Mouse (Mus musculus) liver, embryonic 14.5 days (tissue): Measurements from ENCODE around the gene Rapgef4. TPM values are rescaled to one million over a fixed set of nuclear protein-coding genes. Genes with fewer than 3 reads are reported as not detected.

Experiments used
- ATAC-seq: fragments of 200-750 bp; cut with Nextera tagmentation; 2 replicates; pipeline ENCODE4 v1.8.0; 2017; ENCODE audit warnings: moderate number of reproducible peaks, mild to moderate bottlenecking, moderate library complexity; ENCODE audit not compliant: insufficient read depth
- DNase-seq, 3 experiments: peaks; one replicate each; pipeline ENCODE4 v3.0.0-alpha.2; 2012 to 2013; ENCODE audit warnings: low read depth in 3 of 3, low spot score in 3 of 3
- H3K27ac ChIP-seq: fragments of 300-500 bp; sonication (generic); 2 replicates; pipeline ENCODE4 v1.5.1; 2014; ENCODE audit warnings: moderate library complexity, mild to moderate bottlenecking, control low read depth, inconsistent platforms
- H3K27me3 ChIP-seq: fragments of 300-500 bp; sonication (generic); 2 replicates; pipeline ENCODE4 v1.6.1; 2014; ENCODE audit warnings: mild to moderate bottlenecking, low read length, moderate library complexity; ENCODE audit not compliant: control insufficient read depth, insufficient read depth
- H3K36me3 ChIP-seq: fragments of 300-500 bp; sonication (generic); replicated peaks from 2 replicates; pipeline ENCODE4 v1.6.1; 2014; ENCODE audit warnings: low read depth; ENCODE audit not compliant: control insufficient read depth, insufficient read depth
- H3K4me1 ChIP-seq, 2 experiments: fragments of 200-500 bp in 1 of 2; fragments of 300-500 bp in 1 of 2; sonication (generic) in 1 of 2; replicated peaks; 2 replicates each; pipeline ENCODE4 v1.6.1; 2012 to 2014; ENCODE audit warnings: antibody characterized with exemption in 1 of 2, inconsistent platforms in 1 of 2, low read length in 1 of 2; ENCODE audit not compliant: control insufficient read depth in 2 of 2, insufficient read depth in 2 of 2
- H3K4me2 ChIP-seq: fragments of 300-500 bp; sonication (generic); 2 replicates; pipeline ENCODE4 v1.6.1; 2014; ENCODE audit warnings: low read depth, mild to moderate bottlenecking, control low read depth, moderate library complexity
- H3K4me3 ChIP-seq, 2 experiments: fragments of 200-500 bp in 1 of 2; fragments of 300-500 bp in 1 of 2; sonication (generic) in 1 of 2; 2 replicates each; pipeline ENCODE4 v1.5.1; 2012 to 2014; ENCODE audit warnings: low read depth in 2 of 2, low read length in 2 of 2, mild to moderate bottlenecking in 2 of 2, control low read depth in 1 of 2, inconsistent platforms in 1 of 2, moderate library complexity in 1 of 2; ENCODE audit not compliant: insufficient read depth in 1 of 2
- H3K9ac ChIP-seq: fragments of 300-500 bp; sonication (generic); replicated peaks from 2 replicates; pipeline ENCODE4 v1.6.1; 2014; ENCODE audit warnings: mild to moderate bottlenecking, control low read depth, moderate library complexity
- H3K9me3 ChIP-seq: fragments of 300-500 bp; sonication (generic); 2 replicates; pipeline ENCODE4 v1.6.1; 2016; ENCODE audit warnings: low read length, mixed read lengths; ENCODE audit not compliant: control insufficient read depth
- CTCF ChIP-seq: IDR thresholded peaks from 2 replicates; pipeline ENCODE4 v1.5.1; 2016; ENCODE audit warnings: antibody characterized with exemption, low read depth, control low read depth
- EP300 ChIP-seq: IDR thresholded peaks from 2 replicates; pipeline ENCODE4 v1.6.1; 2016; ENCODE audit warnings: antibody characterized with exemption, low read depth
- WGBS: fragments of 180-500 bp; shearing (Covaris S2); extraction: QIAGEN DNeasy Blood & Tissue Kit; methylation state at CpG from one replicate; pipeline ENCODE4 v1.1.7; 2014; ENCODE audit not compliant: insufficient replicate concordance; 5-methylcytosine and 5-hydroxymethylcytosine counted together
- polyA plus RNA-seq, 2 experiments: library from polyadenylated mRNA; depleted of rRNA in 1 of 2; stranded (reverse) in 1 of 2; unstranded in 1 of 2; fragments of >200 nt; fragmentation: Nextera tagmentation in 1 of 2; extraction: Ambion mirVana in 1 of 2; gene quantifications; 2 replicates each; pipeline versions ENCODE4 v1.2.1 to v1.2.3; 2012 to 2014

The Rapgef4 gene
- polyA plus RNA-seq, 2 experiments = 2.2 to 4.2 TPM

DNA sequence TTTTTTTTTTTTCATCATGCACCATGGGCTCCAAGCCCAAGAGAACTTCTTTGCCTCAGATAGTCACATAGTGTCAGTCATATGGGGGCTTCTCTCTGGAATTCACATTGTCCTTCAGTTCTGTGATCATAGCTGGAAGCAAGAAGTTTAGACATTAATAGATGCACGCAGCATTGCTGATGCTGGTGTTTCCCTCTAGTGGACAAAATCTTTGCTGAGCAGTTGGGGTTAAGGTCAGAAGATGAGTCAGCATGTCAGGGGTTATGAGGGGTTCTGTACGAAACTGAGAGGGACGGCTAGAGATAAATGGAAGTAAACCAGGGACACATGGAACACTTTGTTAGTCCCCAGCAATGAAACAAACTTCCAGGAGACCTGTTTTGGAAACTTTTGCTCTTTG lies 216.0 kb downstream of the Rapgef4 start:
- no peaks in the 10 kb centered on the region for H3K36me3 ChIP-seq
- DNase-seq (peak in 1 of 3 experiments; percentile 22), ATAC-seq (no peak)
- H3K27me3 ChIP-seq = no peaks in the 10 kb centered on the region
- H3K4me2 ChIP-seq = no peak overlapping the region
- H3K9me3 ChIP-seq = no peaks in the 10 kb centered on the region
- H3K9ac ChIP-seq = no peak overlapping the region
- no peak overlapping the region for H3K4me3 ChIP-seq
- H3K27ac ChIP-seq = no peak overlapping the region
- WGBS = 5% methylated on average over 3 of the region's 3 CpGs
- peak; percentile 55 for TF ChIP-seq CTCF
- TF ChIP-seq EP300 = no peak
- H3K4me1 ChIP-seq = peaks cover 2 to 10% of the 10 kb centered on the region in 2 experiments; a peak in 3 of 4 replicates

DNA sequence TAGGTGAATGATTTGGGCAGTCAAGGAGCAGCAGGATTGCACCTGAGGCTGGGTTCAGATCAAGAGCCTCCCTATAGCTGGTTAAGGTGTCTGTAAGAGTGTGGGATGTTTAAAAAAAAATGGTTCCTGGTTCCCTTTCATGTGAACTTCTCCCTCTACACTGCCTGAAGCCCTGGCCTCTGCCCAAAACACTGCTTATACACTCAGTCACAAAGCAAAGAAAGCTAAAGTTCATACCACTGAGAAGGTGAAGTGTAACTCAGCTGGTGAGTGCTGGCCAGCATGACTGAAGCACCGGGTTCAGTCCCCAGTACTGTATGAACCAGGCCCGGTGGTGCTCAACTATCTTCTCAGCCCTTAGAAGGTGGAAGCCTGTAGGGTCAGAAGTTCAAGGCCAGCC lies 218.4 kb downstream of the Rapgef4 start:
- DNase-seq (no peak), ATAC-seq (no peak)
- Histone ChIP-seq H3K36me3 (no peaks in the 10 kb centered on the region), H3K27me3 (no peaks in the 10 kb centered on the region), H3K27ac (no peak overlapping the region), H3K9me3 (no peaks in the 10 kb centered on the region), H3K4me1 (peaks cover 2 to 12% of the 10 kb centered on the region in 2 experiments; a peak in 3 of 4 replicates), H3K4me2 (no peak overlapping the region), H3K9ac (no peak overlapping the region), H3K4me3 (no peak overlapping the region)
- WGBS = 65% methylated on average over 2 of the region's 2 CpGs
- TF ChIP-seq EP300 (no peak), CTCF (no peak)

DNA sequence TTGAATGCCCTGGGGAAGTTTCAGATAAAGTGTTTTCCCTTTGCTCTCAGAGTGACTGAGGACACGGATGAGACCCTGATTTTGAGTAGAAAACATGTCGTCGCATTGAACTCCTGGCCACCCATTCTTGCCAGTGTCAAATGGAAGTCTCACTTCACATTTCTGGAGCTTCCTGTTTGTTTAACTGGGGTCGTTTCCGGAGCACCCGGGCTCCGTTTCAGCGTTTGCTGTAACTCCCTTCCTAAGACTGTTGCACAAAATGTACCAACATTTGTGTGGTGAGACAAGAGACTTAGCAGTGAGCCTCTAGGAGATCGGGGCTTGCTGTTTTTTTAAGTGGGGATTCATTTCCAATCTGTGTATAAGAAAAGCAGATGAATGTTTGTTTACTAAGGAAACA lies 220.5 kb downstream of the Rapgef4 start:
- no peaks in the 10 kb centered on the region for H3K36me3 ChIP-seq
- no peak overlapping the region for H3K27ac ChIP-seq
- H3K9me3 ChIP-seq = no peaks in the 10 kb centered on the region
- no peak overlapping the region for H3K4me3 ChIP-seq
- peaks cover 0 to 9% of the 10 kb centered on the region in 2 experiments; a peak in 2 of 4 replicates for H3K4me1 ChIP-seq
- ATAC-seq (no peak), DNase-seq (no peak)
- TF ChIP-seq CTCF (no peak), EP300 (no peak)
- WGBS = 11% methylated on average over 9 of the region's 9 CpGs
- H3K27me3 ChIP-seq = no peaks in the 10 kb centered on the region
- H3K9ac ChIP-seq = no peak overlapping the region
- no peak overlapping the region for H3K4me2 ChIP-seq

DNA sequence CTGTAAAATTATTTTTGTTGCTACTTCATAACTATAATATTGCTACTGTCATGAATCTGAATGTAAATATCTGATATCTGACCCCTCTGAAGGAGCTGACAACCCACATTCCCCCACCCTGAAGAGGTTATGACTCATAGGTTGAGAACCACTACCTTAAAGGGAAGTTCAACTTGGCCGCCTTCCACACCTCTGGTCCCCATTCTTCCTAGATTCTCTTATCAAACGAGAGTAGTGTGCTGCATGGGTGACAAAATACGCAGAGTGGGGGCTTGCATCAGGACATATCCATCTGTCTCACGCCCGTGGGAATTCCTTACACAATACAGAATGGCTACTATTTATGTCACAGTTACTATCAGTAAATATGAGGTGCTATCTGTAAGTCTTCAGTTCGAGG lies 221.2 kb downstream of the Rapgef4 start:
- H3K27me3 ChIP-seq = no peaks in the 10 kb centered on the region
- 28% methylated on average over 6 of the region's 6 CpGs for WGBS
- TF ChIP-seq EP300 (no peak), CTCF (no peak)
- H3K36me3 ChIP-seq = no peaks in the 10 kb centered on the region
- no peaks in the 10 kb centered on the region for H3K9me3 ChIP-seq
- H3K27ac ChIP-seq = no peak overlapping the region
- H3K4me3 ChIP-seq = no peak overlapping the region
- no peak for ATAC-seq
- no peak for DNase-seq
- H3K4me2 ChIP-seq = no peak overlapping the region
- no peak overlapping the region for H3K9ac ChIP-seq
- peaks cover 0 to 8% of the 10 kb centered on the region in 2 experiments; a peak in 2 of 4 replicates for H3K4me1 ChIP-seq

DNA sequence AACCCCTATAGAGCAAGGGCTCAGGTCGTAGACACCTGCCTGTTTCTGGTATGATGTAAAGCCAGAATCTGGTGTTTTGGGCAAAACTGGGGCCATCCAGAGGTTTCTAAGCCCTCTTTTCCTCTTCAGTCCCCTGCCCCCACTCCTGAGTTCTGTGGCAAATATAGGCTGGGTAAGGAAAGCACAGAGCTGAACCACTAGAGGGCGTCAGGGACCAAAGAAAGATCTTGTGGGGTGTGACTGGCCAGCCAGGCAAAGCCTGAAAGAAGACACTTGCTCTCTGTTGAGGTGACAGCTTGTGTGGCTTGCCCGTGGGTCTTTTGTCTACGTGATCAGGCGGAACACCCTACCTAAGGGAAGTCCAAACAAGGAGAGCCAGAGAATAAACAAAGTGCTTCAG lies 222.6 kb downstream of the Rapgef4 start:
- no peak for TF ChIP-seq EP300
- peak; percentile 77 for TF ChIP-seq CTCF
- H3K4me2 ChIP-seq = no peak overlapping the region

More for the DNA sequence above, 222.6 kb downstream of the Rapgef4 start:
- no peaks in the 10 kb centered on the region for H3K27me3 ChIP-seq
- 7% methylated on average over 5 of the region's 5 CpGs for WGBS
- ATAC-seq = no peak
- peak; percentile 27 to 36 (median 33) for DNase-seq
- H3K27ac ChIP-seq = no peak overlapping the region
- no peak overlapping the region for H3K9ac ChIP-seq
- H3K9me3 ChIP-seq = no peaks in the 10 kb centered on the region
- H3K4me1 ChIP-seq = peaks cover 0 to 8% of the 10 kb centered on the region in 2 experiments; a peak in 2 of 4 replicates
- no peak overlapping the region for H3K4me3 ChIP-seq
- no peaks in the 10 kb centered on the region for H3K36me3 ChIP-seq
